Mouse (Mus musculus) gastrocnemius, postnatal 36 days (tissue): ENCODE results near the gene Dhx58. TPM values are rescaled to one million over a fixed set of nuclear protein-coding genes. Genes with fewer than 3 reads are reported as not detected.

Experiments
- DNase-seq, 2 experiments: peaks; one replicate each; pipeline ENCODE4 v3.0.0; 2022
- intact Hi-C: fragments of 180-260 bp; cut with DNase I; formaldehyde crosslinking; loops from one replicate; pipeline ENCODE4 v1.15.1; 2025
- total RNA-seq, 2 experiments: library from RNA; stranded (reverse); gene quantifications; 2 replicates each; pipeline ENCODE4 v1.2.3; 2021

Dhx58 gene
- total RNA-seq, 2 experiments from 2014 or later: 1.0 to 1.1 TPM

GRCm38 (mm10) chr11:100724919-100725512, 20.9 kb upstream of the Dhx58 start:
- DNase-seq: no peak
- intact Hi-C loops: no loop called here

- DNase-seq: no peak
- intact Hi-C loops: no loop called here
Measured at GRCm38 (mm10) chr11:100722493-100723028, 18.5 kb upstream of the Dhx58 start.

GRCm38 (mm10) chr11:100721776-100722492, 17.9 kb upstream of the Dhx58 start:
- intact Hi-C loops: no loop called here
- DNase-seq: no peak

- DNase-seq: no peak
- intact Hi-C loops: no loop called here
Measured at GRCm38 (mm10) chr11:100721254-100721653, 17.2 kb upstream of the Dhx58 start.

- intact Hi-C loops: no loop called here
- DNase-seq: no peak
Measured at GRCm38 (mm10) chr11:100720345-100720744, 16.3 kb upstream of the Dhx58 start.

GRCm38 (mm10) chr11:100719893-100720292, 15.8 kb upstream of the Dhx58 start:
- intact Hi-C loops: loop anchor here (10.0 kb wide), 1 partner anchor 235 kb away; no protein-coding TSS in a partner anchor
- DNase-seq: no peak

- no peak for DNase-seq
- intact Hi-C loops: loop anchor here (10.0 kb wide), 1 partner anchor 235 kb away; no protein-coding TSS in a partner anchor
Measured at GRCm38 (mm10) chr11:100719312-100719711, 15.2 kb upstream of the Dhx58 start.

- DNase-seq: no peak
- intact Hi-C loops: loop anchor here (10.0 kb wide), 1 partner anchor 236 kb away; no protein-coding TSS in a partner anchor
Measured at GRCm38 (mm10) chr11:100718866-100719265, 14.8 kb upstream of the Dhx58 start.

- intact Hi-C loops: loop anchor here (10.0 kb wide), 1 partner anchor 236 kb away; no protein-coding TSS in a partner anchor
- no peak for DNase-seq
Measured at GRCm38 (mm10) chr11:100718462-100718861, 14.4 kb upstream of the Dhx58 start.

GRCm38 (mm10) chr11:100716649-100717048, 12.6 kb upstream of the Dhx58 start:
- DNase-seq: no peak
- intact Hi-C loops: loop anchor here (10.0 kb wide), 1 partner anchor 238 kb away; no protein-coding TSS in a partner anchor

- intact Hi-C loops: loop anchor here (2.0 to 10.0 kb wide), 2 partner anchors 46 to 240 kb away; no protein-coding TSS in a partner anchor
Measured at GRCm38 (mm10) chr11:100714948-100715347, 10.9 kb upstream of the Dhx58 start.

GRCm38 (mm10) chr11:100714534-100714915, 10.5 kb upstream of the Dhx58 start:
- peak; percentile 65 to 71 for DNase-seq
- intact Hi-C loops: loop anchor here (2.0 to 10.0 kb wide), 2 partner anchors 46 to 240 kb away; no protein-coding TSS in a partner anchor

More at GRCm38 (mm10) chr11:100714948-100715347, 10.9 kb upstream of the Dhx58 start:
- no peak for DNase-seq

GRCm38 (mm10) chr11:100713735-100714533, 9.9 kb upstream of the Dhx58 start, which contains the start of gene Hspb9:
Gene Hspb9, plus strand, starts transcription at chr11:100713850.
- intact Hi-C loops: loop anchor here (2.0 to 10.0 kb wide), 2 partner anchors 47 to 241 kb away; no protein-coding TSS in a partner anchor
- DNase-seq: peak; percentile 51 to 54

GRCm38 (mm10) chr11:100713174-100713573, 9.1 kb upstream of the Dhx58 start:
- intact Hi-C loops: loop anchor here (10.0 kb wide), 1 partner anchor 242 kb away; no protein-coding TSS in a partner anchor
- no peak for DNase-seq

GRCm38 (mm10) chr11:100711783-100712615, 7.9 kb upstream of the Dhx58 start, which contains the start of gene Kat2a:
Gene Kat2a, minus strand, starts transcription at chr11:100712465.
- DNase-seq: peak; percentile 77 to 78
- intact Hi-C loops: loop anchor here (10.0 kb wide), 1 partner anchor 243 kb away; no protein-coding TSS in a partner anchor

- DNase-seq: no peak
- intact Hi-C loops: loop anchor here (10.0 kb wide), 1 partner anchor 244 kb away; no protein-coding TSS in a partner anchor
Measured at GRCm38 (mm10) chr11:100710977-100711376, 6.9 kb upstream of the Dhx58 start.

- intact Hi-C loops: loop anchor here (10.0 kb wide), 1 partner anchor 244 kb away; no protein-coding TSS in a partner anchor
- no peak for DNase-seq
Measured at GRCm38 (mm10) chr11:100710528-100710927, 6.5 kb upstream of the Dhx58 start.

- intact Hi-C loops: no loop called here
Measured at GRCm38 (mm10) chr11:100709201-100709810, 5.2 kb upstream of the Dhx58 start.

More at GRCm38 (mm10) chr11:100709201-100709810, 5.2 kb upstream of the Dhx58 start:
- DNase-seq: no peak
